Mouse (Mus musculus) G1E (cell line): ENCODE results near the gene Tubb5. TPM values are rescaled to one million over a fixed set of nuclear protein-coding genes. Genes with fewer than 3 reads are reported as not detected.
A peak's percentile ranks its signal among the peaks of the same experiment; 100 is the strongest.
"Not testable (repeated sequence)": the region's sequence is repeated elsewhere in the genome, so short reads cannot be mapped to it uniquely, and the experiment has no call there.

Source experiments
- ATAC-seq: 2 replicates; pipeline ENCODE4 v1.8.0; 2016; ENCODE audit warnings: mild to moderate bottlenecking; ENCODE audit not compliant: insufficient number of reproducible peaks, poor library complexity, low FRiP score, severe bottlenecking; ENCODE audit errors: extremely low read depth
- DNase-seq: peaks from one replicate; pipeline ENCODE4 v3.0.0; 2012; ENCODE audit warnings: low spot score
- H3K27me3 ChIP-seq: 2 replicates; pipeline ENCODE4 v1.6.1; 2012; ENCODE audit warnings: mild to moderate bottlenecking, low read length, inconsistent platforms; ENCODE audit not compliant: insufficient read depth
- H3K36me3 ChIP-seq: replicated peaks from 2 replicates; pipeline ENCODE3; 2012; ENCODE audit warnings: mild to moderate bottlenecking, inconsistent platforms
- H3K4me1 ChIP-seq: 2 replicates; pipeline ENCODE4 v1.6.1; 2012; ENCODE audit warnings: low read depth, low read length, inconsistent platforms, mixed read lengths; ENCODE audit not compliant: insufficient read depth
- H3K4me3 ChIP-seq: 2 replicates; pipeline ENCODE4 v1.5.1; 2012; ENCODE audit warnings: low read depth, mild to moderate bottlenecking, inconsistent platforms, low read length, moderate library complexity, mixed read lengths
- H3K9me3 ChIP-seq: replicated peaks from 2 replicates; pipeline ENCODE4 v1.6.1; 2012; ENCODE audit warnings: inconsistent platforms
- CTCF ChIP-seq: IDR thresholded peaks from 2 replicates; pipeline ENCODE4 v1.5.1; 2012; ENCODE audit warnings: low read depth, low read length, inconsistent platforms, mixed read lengths
- GATA1 ChIP-seq: IDR thresholded peaks from 2 replicates; pipeline ENCODE4 v1.6.1; 2012; ENCODE audit warnings: borderline replicate concordance, low read length, inconsistent platforms, mixed read lengths
- GATA2 ChIP-seq: IDR thresholded peaks from 2 replicates; pipeline ENCODE4 v1.6.1; 2012; ENCODE audit warnings: low read depth, low read length, inconsistent platforms, borderline replicate concordance
- POLR2AphosphoS5 ChIP-seq: IDR thresholded peaks from 2 replicates; pipeline ENCODE4 v1.6.1; 2012; ENCODE audit warnings: low read depth, low read length, inconsistent platforms; ENCODE audit not compliant: insufficient replicate concordance
- TAL1 ChIP-seq: conservative IDR thresholded peaks from 2 replicates; pipeline ENCODE4 v1.6.1; 2012; ENCODE audit warnings: low read depth, low read length, inconsistent platforms, mixed read lengths
- polyA plus RNA-seq: library from polyadenylated mRNA; stranded (reverse); fragments of >175 nt; gene quantifications from 2 replicates; pipeline ENCODE4 v1.2.3, GENCODE M21; 2012
- total RNA-seq, 2 experiments: library from RNA; stranded (forward) in 1 of 2; stranded (reverse) in 1 of 2; fragments of 200-1000 nt in 1 of 2; fragments of >200 nt in 1 of 2; fragmentation: Nextera tagmentation in 1 of 2; gene quantifications; 2 replicates each; pipeline ENCODE4 v1.2.3; 2014 to 2017

Tubb5 gene
- total and polyA plus RNA-seq, 3 experiments, result 510 to 849 (median 817) TPM

DNA sequence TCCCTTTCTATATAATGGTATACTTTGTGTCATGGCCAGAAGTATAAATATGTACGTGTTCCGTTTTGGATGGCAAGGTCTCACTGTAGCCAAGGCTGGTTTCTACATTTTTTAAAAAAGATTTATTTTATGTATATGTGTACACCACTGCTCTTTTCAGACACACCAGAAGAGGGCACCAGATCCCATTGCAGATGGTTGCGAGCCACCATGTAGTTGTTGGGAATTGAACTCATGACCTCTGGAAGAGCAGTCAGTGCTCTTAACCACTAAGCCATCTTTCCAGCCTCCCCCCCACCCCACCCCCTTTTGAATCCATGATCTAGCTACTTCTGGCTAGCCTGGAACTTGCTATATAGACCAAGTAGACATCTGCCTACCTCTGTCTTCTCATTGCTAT lies 5.4 kb upstream of the Tubb5 start:
- no peaks in the 10 kb centered on the region for H3K27me3 ChIP-seq
- no peaks in the 10 kb centered on the region for H3K9me3 ChIP-seq
- H3K4me1 ChIP-seq, result peaks cover 42% of the 10 kb centered on the region
- no peak overlapping the region for H3K4me3 ChIP-seq
- TF ChIP-seq GATA1 (no peak), CTCF (no peak)
- no peak for ATAC-seq
- no peak for DNase-seq
- H3K36me3 ChIP-seq, result peaks cover 45% of the 10 kb centered on the region

DNA sequence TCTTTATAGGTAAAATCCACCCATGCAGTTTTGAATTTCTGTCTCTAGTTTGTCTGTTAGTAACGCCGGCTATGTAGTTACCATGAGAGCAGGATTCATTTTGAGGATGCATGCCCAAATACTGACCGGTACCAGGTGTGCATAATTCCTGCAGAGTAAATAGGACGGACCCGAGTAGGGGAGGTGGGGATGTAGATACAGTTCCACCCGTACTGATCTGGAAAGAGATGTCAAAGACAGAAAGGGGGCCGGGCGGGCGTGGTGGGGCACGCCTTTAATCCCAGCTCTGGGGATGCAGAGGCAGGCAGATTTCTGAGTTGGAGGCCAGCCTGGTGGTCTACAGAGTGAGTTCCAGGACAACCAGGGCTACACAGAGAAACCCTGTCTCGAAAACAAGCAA lies 3.9 kb upstream of the Tubb5 start:
- DNase-seq (no peak), ATAC-seq (no peak)
- Histone ChIP-seq H3K9me3 (no peaks in the 10 kb centered on the region), H3K4me1 (peaks cover 29% of the 10 kb centered on the region), H3K4me3 (peak overlapping the region; percentile 73), H3K27me3 (no peaks in the 10 kb centered on the region), H3K36me3 (peaks cover 30% of the 10 kb centered on the region)
- no peak for TF ChIP-seq GATA2
- TF ChIP-seq POLR2AphosphoS5, result no peak
- TF ChIP-seq CTCF, result no peak
- no peak for TF ChIP-seq TAL1
- no peak for TF ChIP-seq GATA1

DNA sequence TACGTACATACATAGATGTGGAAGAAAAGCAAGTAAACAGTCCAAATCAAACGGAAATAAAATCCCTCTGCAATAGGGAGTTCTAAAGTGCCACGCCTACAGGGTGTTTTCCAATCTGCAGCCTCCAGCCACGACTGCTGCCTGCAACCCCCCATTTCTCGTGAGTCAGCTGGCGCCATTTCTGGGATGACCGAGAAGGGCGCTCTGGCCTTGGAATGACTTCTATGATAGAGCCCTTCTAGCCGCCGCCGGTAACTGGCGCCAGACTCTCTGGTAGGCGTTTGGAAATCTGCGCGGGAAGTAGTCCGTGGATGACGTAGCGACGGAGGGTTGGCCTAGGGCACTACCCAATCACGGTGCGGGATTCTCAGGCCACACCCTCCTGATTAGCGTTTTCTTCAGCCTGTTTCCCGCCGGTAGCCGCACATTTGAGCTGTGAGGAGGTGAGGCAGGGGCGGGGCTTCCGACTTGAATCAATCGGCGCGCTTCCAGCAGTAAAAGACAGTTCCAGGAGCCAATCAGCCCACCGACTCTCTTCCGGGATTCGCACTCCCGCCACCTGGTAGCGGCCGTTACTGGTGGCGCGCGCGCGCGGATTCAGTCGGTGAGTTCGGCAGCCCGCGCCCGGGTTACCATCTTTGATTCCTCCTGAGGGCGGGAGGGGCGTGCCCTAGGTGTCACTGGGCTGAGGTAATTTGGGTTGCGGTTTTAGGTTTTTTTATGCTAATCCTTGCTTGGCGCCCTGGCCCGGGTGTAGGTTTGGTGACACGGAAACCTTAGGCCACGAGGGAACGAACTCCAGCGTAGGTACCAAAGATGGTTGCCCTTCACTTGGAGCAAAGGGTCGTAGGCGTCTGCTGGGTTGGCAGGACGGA lies 3.2 kb upstream of the Tubb5 start, which contains the start of gene Mdc1:
Mdc1 (plus strand) TSS at position 440 of the 875 bp plus-strand sequence.
- Histone ChIP-seq H3K27me3 (no peaks in the 10 kb centered on the region), H3K9me3 (no peaks in the 10 kb centered on the region), H3K4me1 (peaks cover 28% of the 10 kb centered on the region), H3K36me3 (peaks cover 35% of the 10 kb centered on the region), H3K4me3 (peak within 1 kb of the TSS; percentile 73)
- ATAC-seq (peak; percentile 80), DNase-seq (peak; percentile 88)
- TF ChIP-seq TAL1 (no peak; the same call in 1 of the 2 replicates), GATA2 (no peak), CTCF (no peak), GATA1 (no peak), POLR2AphosphoS5 (no peak)

DNA sequence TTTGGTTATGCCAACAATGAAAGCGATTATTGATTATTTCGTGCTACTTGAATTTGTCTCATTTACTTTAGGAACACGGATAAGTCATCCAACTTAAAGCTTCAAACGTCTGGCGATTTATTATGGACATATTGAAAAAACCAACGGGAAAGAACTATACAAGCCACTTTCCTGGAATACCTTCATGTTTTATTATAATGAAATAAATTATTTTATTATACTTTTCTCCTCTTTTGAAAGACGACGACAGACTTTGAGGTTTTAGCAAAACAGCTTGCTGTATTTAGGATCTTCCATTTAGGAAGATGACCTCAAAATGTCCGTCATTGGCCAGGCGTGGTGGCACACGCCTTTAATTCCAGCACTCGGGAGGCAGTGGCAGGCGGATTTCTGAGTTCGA lies 2.5 kb upstream of the Tubb5 start:
- no peak for ATAC-seq
- no peak for DNase-seq
- H3K27me3 ChIP-seq, result no peaks in the 10 kb centered on the region
- peaks cover 35% of the 10 kb centered on the region for H3K36me3 ChIP-seq
- H3K4me3 ChIP-seq, result peak overlapping the region; percentile 73; the same call in 1 of the 2 replicates
- no peak for TF ChIP-seq GATA1
- TF ChIP-seq POLR2AphosphoS5, result no peak
- no peak for TF ChIP-seq GATA2
- TF ChIP-seq TAL1, result no peak
- no peak for TF ChIP-seq CTCF
- peaks cover 35% of the 10 kb centered on the region for H3K4me1 ChIP-seq
- H3K9me3 ChIP-seq, result no peaks in the 10 kb centered on the region

DNA sequence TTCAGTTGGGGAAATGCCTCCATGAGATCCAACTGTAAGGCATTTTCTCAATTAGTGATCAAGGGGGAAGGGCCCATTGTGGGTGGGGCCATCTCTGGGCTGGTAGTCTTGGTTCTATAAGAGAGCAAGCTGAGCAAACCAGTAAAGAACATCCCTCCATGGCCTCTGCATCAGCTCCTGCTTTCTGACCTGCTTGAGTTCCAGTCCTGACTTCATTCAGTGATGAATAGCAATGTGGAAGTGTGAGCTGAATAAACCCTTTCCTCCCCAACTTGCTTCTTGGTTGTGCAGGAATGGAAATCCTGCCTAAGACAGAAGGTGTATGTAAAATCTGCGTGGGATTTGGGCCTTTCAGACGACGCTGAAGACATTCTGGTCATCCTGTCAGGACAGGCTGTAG lies 896 bp upstream of the Tubb5 start:
- not testable (repeated sequence) for ATAC-seq, DNase-seq, H3K9me3 ChIP-seq, H3K27me3 ChIP-seq
- H3K4me3 ChIP-seq, result peak overlapping the region; percentile 73
- peaks cover 48% of the 10 kb centered on the region for H3K4me1 ChIP-seq
- H3K36me3 ChIP-seq, result peaks cover 37% of the 10 kb centered on the region

DNA sequence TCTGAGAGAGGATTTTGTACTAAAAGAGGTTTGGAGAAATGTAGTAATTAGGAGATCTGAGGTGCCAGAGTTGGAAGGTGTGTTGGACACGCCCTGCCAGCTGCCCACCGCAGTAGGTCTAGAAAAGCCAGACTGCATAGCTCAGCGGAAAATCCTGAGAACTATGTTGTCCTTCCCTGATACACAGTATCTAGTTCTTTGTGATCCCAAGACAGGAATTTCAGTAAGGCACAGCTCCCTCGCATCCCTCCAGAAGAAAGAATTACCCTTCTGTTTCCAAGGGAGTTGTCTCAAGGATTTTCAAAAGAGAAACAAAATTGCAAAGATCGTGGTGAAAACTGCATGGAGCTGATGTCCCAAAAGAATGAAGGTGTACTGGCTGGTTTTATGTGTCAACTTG lies 464 bp upstream of the Tubb5 start:
- no peak for TF ChIP-seq TAL1
- no peak for TF ChIP-seq GATA2
- TF ChIP-seq CTCF, result no peak
- no peak for TF ChIP-seq POLR2AphosphoS5
- TF ChIP-seq GATA1, result no peak
- Histone ChIP-seq H3K27me3 (no peaks in the 10 kb centered on the region), H3K4me1 (peaks cover 51% of the 10 kb centered on the region), H3K4me3 (peak overlapping the region; percentile 73), H3K9me3 (no peaks in the 10 kb centered on the region), H3K36me3 (peaks cover 39% of the 10 kb centered on the region)
- ATAC-seq (no peak), DNase-seq (no peak)

DNA sequence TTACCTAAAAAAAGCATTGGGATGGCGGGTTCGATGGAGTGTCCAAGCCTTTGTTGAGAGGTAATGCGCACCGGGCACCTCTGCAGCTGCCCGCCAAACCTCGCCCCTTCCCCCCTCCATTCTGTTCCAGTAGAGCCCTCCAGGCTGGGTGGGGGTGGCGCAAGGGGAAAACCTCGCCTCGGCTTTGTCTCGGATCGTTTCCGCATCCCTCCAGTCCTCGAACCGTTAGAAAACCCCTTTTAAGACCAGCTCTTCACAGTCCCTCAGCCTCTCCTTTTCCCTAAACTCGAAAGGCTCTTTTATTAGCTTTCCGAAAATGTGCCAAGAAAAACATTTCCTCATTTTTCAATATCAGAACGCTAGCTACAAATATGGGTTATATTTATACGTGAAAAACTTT lies 619 bp downstream of the Tubb5 start:
- peaks cover 45% of the 10 kb centered on the region for H3K36me3 ChIP-seq
- DNase-seq, result peak; percentile 63

More for the DNA sequence above, 619 bp downstream of the Tubb5 start:
- H3K27me3 ChIP-seq, result no peaks in the 10 kb centered on the region
- no peaks in the 10 kb centered on the region for H3K9me3 ChIP-seq
- ATAC-seq, result no peak
- no peak for TF ChIP-seq GATA2
- no peak for TF ChIP-seq GATA1
- TF ChIP-seq CTCF, result no peak
- TF ChIP-seq TAL1, result no peak
- TF ChIP-seq POLR2AphosphoS5, result no peak
- peak overlapping the region; percentile 73 for H3K4me3 ChIP-seq
- peaks cover 49% of the 10 kb centered on the region for H3K4me1 ChIP-seq
